Mouse (Mus musculus): Measurements from ENCODE around the gene Cd80. TPM values are rescaled to one million over a fixed set of nuclear protein-coding genes. Genes with fewer than 3 reads are reported as not detected.

Gene Cd80
- polyA plus RNA-seq, 1 experiment from 2014 or later: 0.25 TPM

GRCm38 (mm10) chr16:38492551-38492950 is 37.2 kb downstream of the Cd80 start:
- Histone ChIP-seq H3K4me1 (ENCODE audit: control insufficient read depth, insufficient read depth, low read length) (no peaks in the 10 kb centered on the region), H3K4me3 (ENCODE audit: low read depth, low read length) (no peak overlapping the region), H3K27ac (ENCODE audit: low read depth, low read length) (no peak overlapping the region), H3K27me3 (replicated peaks; ENCODE audit: control insufficient read depth, insufficient read depth, low read length) (no peaks in the 10 kb centered on the region), H3K36me3 (ENCODE audit: control insufficient read depth, insufficient read depth, low read length) (peaks cover 12% of the 10 kb centered on the region), H3K4me2 (ENCODE audit: low read length) (no peak overlapping the region), H3K9me3 (replicated peaks; ENCODE audit: control insufficient read depth, low read length) (no peaks in the 10 kb centered on the region), H3K9ac (ENCODE audit: low read length) (no peak overlapping the region)
- 88% methylated on average over 3 of the region's 3 CpGs for WGBS
- ATAC-seq (no peak), DNase-seq (ENCODE audit: low spot score) (no peak)

GRCm38 (mm10) chr16:38493890-38494289 is 38.5 kb downstream of the Cd80 start:
- ATAC-seq (no peak), DNase-seq (ENCODE audit: low spot score) (peak; percentile 6)
- Histone ChIP-seq H3K36me3 (ENCODE audit: control insufficient read depth, insufficient read depth, low read length) (peaks cover 25% of the 10 kb centered on the region), H3K4me1 (ENCODE audit: control insufficient read depth, insufficient read depth, low read length) (no peaks in the 10 kb centered on the region), H3K27ac (ENCODE audit: low read depth, low read length) (no peak overlapping the region), H3K27me3 (replicated peaks; ENCODE audit: control insufficient read depth, insufficient read depth, low read length) (no peaks in the 10 kb centered on the region), H3K4me2 (ENCODE audit: low read length) (no peak overlapping the region), H3K9ac (ENCODE audit: low read length) (no peak overlapping the region), H3K9me3 (replicated peaks; ENCODE audit: control insufficient read depth, low read length) (no peaks in the 10 kb centered on the region), H3K4me3 (ENCODE audit: low read depth, low read length) (no peak overlapping the region)
- WGBS: 91% methylated on average over 10 of the region's 10 CpGs

- H3K27ac ChIP-seq (ENCODE audit: low read depth, low read length): no peak overlapping the region
- WGBS: 82% methylated on average over 7 of the region's 7 CpGs
- ATAC-seq: no peak
- H3K36me3 ChIP-seq (ENCODE audit: control insufficient read depth, insufficient read depth, low read length): peaks cover 40% of the 10 kb centered on the region
- H3K4me3 ChIP-seq (ENCODE audit: low read depth, low read length): no peak overlapping the region
- no peak overlapping the region for H3K4me2 ChIP-seq (ENCODE audit: low read length)
- H3K9me3 ChIP-seq (replicated peaks; ENCODE audit: control insufficient read depth, low read length): no peaks in the 10 kb centered on the region
- H3K9ac ChIP-seq (ENCODE audit: low read length): no peak overlapping the region
- H3K4me1 ChIP-seq (ENCODE audit: control insufficient read depth, insufficient read depth, low read length): no peaks in the 10 kb centered on the region
- no peaks in the 10 kb centered on the region for H3K27me3 ChIP-seq (replicated peaks; ENCODE audit: control insufficient read depth, insufficient read depth, low read length)
- no peak for DNase-seq (ENCODE audit: low spot score)
Observed at GRCm38 (mm10) chr16:38496604-38497140, 41.3 kb downstream of the Cd80 start.

GRCm38 (mm10) chr16:38502469-38502868 is 47.1 kb downstream of the Cd80 start:
- H3K27me3 ChIP-seq (replicated peaks; ENCODE audit: control insufficient read depth, insufficient read depth, low read length): no peaks in the 10 kb centered on the region
- DNase-seq (ENCODE audit: low spot score) (no peak), ATAC-seq (no peak)
- no peak overlapping the region for H3K9ac ChIP-seq (ENCODE audit: low read length)
- H3K4me1 ChIP-seq (ENCODE audit: control insufficient read depth, insufficient read depth, low read length): no peaks in the 10 kb centered on the region
- WGBS: 95% methylated on average over 10 of the region's 10 CpGs
- H3K9me3 ChIP-seq (replicated peaks; ENCODE audit: control insufficient read depth, low read length): no peaks in the 10 kb centered on the region
- H3K27ac ChIP-seq (ENCODE audit: low read depth, low read length): no peak overlapping the region
- H3K4me3 ChIP-seq (ENCODE audit: low read depth, low read length): no peak overlapping the region
- peaks cover 71% of the 10 kb centered on the region for H3K36me3 ChIP-seq (ENCODE audit: control insufficient read depth, insufficient read depth, low read length)
- H3K4me2 ChIP-seq (ENCODE audit: low read length): no peak overlapping the region

- H3K36me3 ChIP-seq (ENCODE audit: control insufficient read depth, insufficient read depth, low read length): peaks cover 69% of the 10 kb centered on the region
- WGBS: 94% methylated on average over 4 of the region's 4 CpGs
Observed at GRCm38 (mm10) chr16:38503528-38503927, 48.2 kb downstream of the Cd80 start.

GRCm38 (mm10) chr16:38506041-38506634 is 50.8 kb downstream of the Cd80 start:
- 77% methylated on average over 4 of the region's 4 CpGs for WGBS
- H3K27ac ChIP-seq (ENCODE audit: low read depth, low read length): no peak overlapping the region
- H3K4me3 ChIP-seq (ENCODE audit: low read depth, low read length): no peak overlapping the region
- no peaks in the 10 kb centered on the region for H3K27me3 ChIP-seq (replicated peaks; ENCODE audit: control insufficient read depth, insufficient read depth, low read length)
- H3K9ac ChIP-seq (ENCODE audit: low read length): no peak overlapping the region
- no peaks in the 10 kb centered on the region for H3K9me3 ChIP-seq (replicated peaks; ENCODE audit: control insufficient read depth, low read length)
- no peak overlapping the region for H3K4me2 ChIP-seq (ENCODE audit: low read length)
- H3K4me1 ChIP-seq (ENCODE audit: control insufficient read depth, insufficient read depth, low read length): no peaks in the 10 kb centered on the region
- peaks cover 68% of the 10 kb centered on the region for H3K36me3 ChIP-seq (ENCODE audit: control insufficient read depth, insufficient read depth, low read length)
- peak; percentile 85 for DNase-seq (ENCODE audit: low spot score)
- peak; percentile 89 for ATAC-seq

More at GRCm38 (mm10) chr16:38503528-38503927, 48.2 kb downstream of the Cd80 start:
- Histone ChIP-seq H3K9me3 (replicated peaks; ENCODE audit: control insufficient read depth, low read length) (no peaks in the 10 kb centered on the region), H3K27ac (ENCODE audit: low read depth, low read length) (no peak overlapping the region), H3K4me3 (ENCODE audit: low read depth, low read length) (no peak overlapping the region), H3K4me2 (ENCODE audit: low read length) (no peak overlapping the region), H3K9ac (ENCODE audit: low read length) (no peak overlapping the region), H3K27me3 (replicated peaks; ENCODE audit: control insufficient read depth, insufficient read depth, low read length) (no peaks in the 10 kb centered on the region), H3K4me1 (ENCODE audit: control insufficient read depth, insufficient read depth, low read length) (no peaks in the 10 kb centered on the region)
- ATAC-seq: no peak
- DNase-seq (ENCODE audit: low spot score): no peak

GRCm38 (mm10) chr16:38510846-38511245 is 55.5 kb downstream of the Cd80 start:
- Histone ChIP-seq H3K4me3 (ENCODE audit: low read depth, low read length) (no peak overlapping the region), H3K9ac (ENCODE audit: low read length) (no peak overlapping the region), H3K9me3 (replicated peaks; ENCODE audit: control insufficient read depth, low read length) (no peaks in the 10 kb centered on the region), H3K27me3 (replicated peaks; ENCODE audit: control insufficient read depth, insufficient read depth, low read length) (no peaks in the 10 kb centered on the region), H3K4me2 (ENCODE audit: low read length) (no peak overlapping the region), H3K4me1 (ENCODE audit: control insufficient read depth, insufficient read depth, low read length) (no peaks in the 10 kb centered on the region), H3K27ac (ENCODE audit: low read depth, low read length) (no peak overlapping the region), H3K36me3 (ENCODE audit: control insufficient read depth, insufficient read depth, low read length) (peaks cover 71% of the 10 kb centered on the region)
- ATAC-seq (no peak), DNase-seq (ENCODE audit: low spot score) (no peak)
- whole genome bisulfite sequencing: 96% methylated on average over 2 of the region's 2 CpGs

GRCm38 (mm10) chr16:38519140-38519539 is 63.8 kb downstream of the Cd80 start:
- Histone ChIP-seq H3K4me3 (ENCODE audit: low read depth, low read length) (no peak overlapping the region), H3K4me2 (ENCODE audit: low read length) (no peak overlapping the region), H3K36me3 (ENCODE audit: control insufficient read depth, insufficient read depth, low read length) (peaks cover 32% of the 10 kb centered on the region), H3K4me1 (ENCODE audit: control insufficient read depth, insufficient read depth, low read length) (peaks cover 11% of the 10 kb centered on the region), H3K27me3 (replicated peaks; ENCODE audit: control insufficient read depth, insufficient read depth, low read length) (no peaks in the 10 kb centered on the region), H3K9ac (ENCODE audit: low read length) (no peak overlapping the region), H3K27ac (ENCODE audit: low read depth, low read length) (no peak overlapping the region), H3K9me3 (replicated peaks; ENCODE audit: control insufficient read depth, low read length) (no peaks in the 10 kb centered on the region)
- DNase-seq (ENCODE audit: low spot score) (no peak), ATAC-seq (no peak)
- 98% methylated on average over 2 of the region's 2 CpGs for WGBS

- Histone ChIP-seq H3K4me1 (ENCODE audit: control insufficient read depth, insufficient read depth, low read length) (peaks cover 11% of the 10 kb centered on the region), H3K4me3 (ENCODE audit: low read depth, low read length) (peak overlapping the region; percentile 95), H3K27me3 (replicated peaks; ENCODE audit: control insufficient read depth, insufficient read depth, low read length) (no peaks in the 10 kb centered on the region), H3K9ac (ENCODE audit: low read length) (peak overlapping the region; percentile 94), H3K4me2 (ENCODE audit: low read length) (peak overlapping the region; percentile 64), H3K9me3 (replicated peaks; ENCODE audit: control insufficient read depth, low read length) (no peaks in the 10 kb centered on the region), H3K27ac (ENCODE audit: low read depth, low read length) (no peak overlapping the region), H3K36me3 (ENCODE audit: control insufficient read depth, insufficient read depth, low read length) (peaks cover 35% of the 10 kb centered on the region)
- 35% methylated on average over 8 of the region's 8 CpGs for WGBS
- no peak for DNase-seq (ENCODE audit: low spot score)
- ATAC-seq: no peak
Observed at GRCm38 (mm10) chr16:38521211-38521987, 66.0 kb downstream of the Cd80 start.

Measured in forebrain, embryonic 14.5 days (tissue).